Mouse (Mus musculus) lung, embryonic 14.5 days (tissue): ENCODE results near the gene Syt17. TPM values are rescaled to one million over a fixed set of nuclear protein-coding genes. Genes with fewer than 3 reads are reported as not detected.

Experiments
- ATAC-seq: fragments of 200-750 bp; cut with Nextera tagmentation; 2 replicates; pipeline ENCODE4 v1.8.0; 2017; ENCODE audit warnings: mild to moderate bottlenecking, moderate TSS enrichment, moderate library complexity; ENCODE audit not compliant: insufficient read depth
- DNase-seq: peaks from one replicate; pipeline ENCODE4 v3.0.0-alpha.2; 2015
- H3K27ac ChIP-seq: fragments of 300-500 bp; sonication (generic); 2 replicates; pipeline ENCODE4 v1.5.1; 2014; ENCODE audit warnings: low read depth, mild to moderate bottlenecking, moderate library complexity
- H3K27me3 ChIP-seq: fragments of 300-500 bp; sonication (generic); 2 replicates; pipeline ENCODE4 v1.6.1; 2014; ENCODE audit warnings: low read length, control low read depth; ENCODE audit not compliant: insufficient read depth
- H3K36me3 ChIP-seq: fragments of 300-500 bp; sonication (generic); 2 replicates; pipeline ENCODE4 v1.6.1; 2014; ENCODE audit warnings: control low read depth; ENCODE audit not compliant: insufficient read depth
- H3K4me1 ChIP-seq: fragments of 300-500 bp; sonication (generic); 2 replicates; pipeline ENCODE4 v1.6.1; 2014; ENCODE audit warnings: antibody characterized with exemption, control low read depth; ENCODE audit not compliant: insufficient read depth
- H3K4me2 ChIP-seq: fragments of 300-500 bp; sonication (generic); 2 replicates; pipeline ENCODE4 v1.6.1; 2014; ENCODE audit warnings: mild to moderate bottlenecking
- H3K4me3 ChIP-seq: fragments of 300-500 bp; sonication (generic); 2 replicates; pipeline ENCODE4 v1.5.1; 2014; ENCODE audit warnings: low read depth, low read length
- H3K9ac ChIP-seq: fragments of 300-500 bp; sonication (generic); 2 replicates; pipeline ENCODE4 v1.6.1; 2014
- H3K9me3 ChIP-seq: fragments of 300-500 bp; sonication (generic); 2 replicates; pipeline ENCODE4 v1.6.1; 2016; ENCODE audit warnings: low read depth, low read length, control low read depth
- CTCF ChIP-seq: IDR thresholded peaks from 2 replicates; pipeline ENCODE4 v1.5.1; 2016; ENCODE audit warnings: antibody characterized with exemption, low read depth
- WGBS: fragments of 180-500 bp; shearing (Covaris S2); extraction: QIAGEN DNeasy Blood & Tissue Kit; methylation state at CpG from one replicate; pipeline ENCODE4 v1.1.7; 2014; 5-methylcytosine and 5-hydroxymethylcytosine counted together
- polyA plus RNA-seq: library from polyadenylated mRNA; unstranded; fragments of >200 nt; fragmentation: Nextera tagmentation; extraction: Ambion mirVana; gene quantifications from 2 replicates; pipeline ENCODE4 v1.2.1, GENCODE M21; 2014

The Syt17 gene
- polyA plus RNA-seq, 1 experiment from 2014 or later, result 2.2 TPM

- Histone ChIP-seq H3K4me1 (peaks cover 28% of the 10 kb centered on the region), H3K9ac (peak overlapping the region; percentile 2; the same call in 1 of the 2 replicates), H3K27ac (no peak overlapping the region), H3K4me3 (peak overlapping the region; percentile 74), H3K9me3 (no peaks in the 10 kb centered on the region), H3K4me2 (peak overlapping the region; percentile 91), H3K36me3 (peaks cover 19% of the 10 kb centered on the region), H3K27me3 (peaks cover 10% of the 10 kb centered on the region; the same call in 1 of the 2 replicates)
- DNase-seq, result no peak
- no peak for TF ChIP-seq CTCF
- WGBS, result 32% methylated on average over 57 of the region's 57 CpGs
- ATAC-seq, result peak; percentile 1; the same call in 1 of the 2 replicates
Measured at GRCm38 (mm10) chr7:118489706-118490665, 42.0 kb upstream of the Syt17 start.

- TF ChIP-seq CTCF, result no peak
- ATAC-seq (no peak), DNase-seq (peak; percentile 31)
- peaks cover 10% of the 10 kb centered on the region; the same call in 1 of the 2 replicates for H3K27me3 ChIP-seq
- H3K9me3 ChIP-seq, result no peaks in the 10 kb centered on the region
- no peak overlapping the region for H3K9ac ChIP-seq
- 23% methylated on average over 8 of the region's 8 CpGs for WGBS
- 0 out of 2 replicates have a peak overlapping the region, but pooled peaks have one; percentile 1 for H3K4me3 ChIP-seq
- H3K4me2 ChIP-seq, result peak overlapping the region; percentile 91
- H3K27ac ChIP-seq, result peak overlapping the region; percentile 51; the same call in 1 of the 2 replicates
- H3K4me1 ChIP-seq, result peaks cover 28% of the 10 kb centered on the region
- peaks cover 19% of the 10 kb centered on the region for H3K36me3 ChIP-seq
Measured at GRCm38 (mm10) chr7:118488060-118488664, 40.1 kb upstream of the Syt17 start.

GRCm38 (mm10) chr7:118486917-118487316 is 38.9 kb upstream of the Syt17 start:
- H3K27me3 ChIP-seq, result peaks cover 10% of the 10 kb centered on the region; the same call in 1 of the 2 replicates
- H3K9me3 ChIP-seq, result no peaks in the 10 kb centered on the region
- H3K9ac ChIP-seq, result no peak overlapping the region
- peaks cover 28% of the 10 kb centered on the region for H3K4me1 ChIP-seq
- ATAC-seq, result no peak
- no peak overlapping the region for H3K4me3 ChIP-seq
- WGBS, result 57% methylated on average over 5 of the region's 5 CpGs
- TF ChIP-seq CTCF, result no peak
- no peak overlapping the region for H3K27ac ChIP-seq
- no peak for DNase-seq
- H3K4me2 ChIP-seq, result no peak overlapping the region
- peaks cover 19% of the 10 kb centered on the region for H3K36me3 ChIP-seq

- Histone ChIP-seq H3K4me1 (peaks cover 14% of the 10 kb centered on the region), H3K36me3 (peaks cover 4% of the 10 kb centered on the region; the same call in 1 of the 2 replicates), H3K4me3 (no peak overlapping the region), H3K27ac (no peak overlapping the region), H3K27me3 (no peaks in the 10 kb centered on the region), H3K9me3 (no peaks in the 10 kb centered on the region), H3K4me2 (no peak overlapping the region), H3K9ac (no peak overlapping the region)
- ATAC-seq (no peak), DNase-seq (no peak)
- 69% methylated on average over 1 of the region's 1 CpGs for WGBS
- no peak for TF ChIP-seq CTCF
Measured at GRCm38 (mm10) chr7:118483996-118484395, 36.0 kb upstream of the Syt17 start.

GRCm38 (mm10) chr7:118482001-118482400 is 34.0 kb upstream of the Syt17 start:
- ATAC-seq (no peak), DNase-seq (no peak)
- Histone ChIP-seq H3K9me3 (no peaks in the 10 kb centered on the region), H3K9ac (no peak overlapping the region), H3K36me3 (no peaks in the 10 kb centered on the region), H3K4me1 (no peaks in the 10 kb centered on the region), H3K27me3 (no peaks in the 10 kb centered on the region), H3K4me2 (no peak overlapping the region), H3K4me3 (no peak overlapping the region), H3K27ac (no peak overlapping the region)
- no peak for TF ChIP-seq CTCF
- 86% methylated on average over 2 of the region's 2 CpGs for WGBS

GRCm38 (mm10) chr7:118481047-118481810 is 33.2 kb upstream of the Syt17 start:
- H3K27me3 ChIP-seq, result no peaks in the 10 kb centered on the region
- H3K4me3 ChIP-seq, result no peak overlapping the region
- ATAC-seq (no peak), DNase-seq (no peak)
- H3K4me1 ChIP-seq, result no peaks in the 10 kb centered on the region
- no peak overlapping the region for H3K9ac ChIP-seq
- 44% methylated on average over 10 of the region's 10 CpGs for WGBS
- no peaks in the 10 kb centered on the region for H3K9me3 ChIP-seq
- no peak overlapping the region for H3K27ac ChIP-seq
- no peak for TF ChIP-seq CTCF
- H3K36me3 ChIP-seq, result no peaks in the 10 kb centered on the region
- H3K4me2 ChIP-seq, result no peak overlapping the region
